Comparison of ENCODE assay signal across 10 mouse cellular contexts in the genomic region with DNA sequence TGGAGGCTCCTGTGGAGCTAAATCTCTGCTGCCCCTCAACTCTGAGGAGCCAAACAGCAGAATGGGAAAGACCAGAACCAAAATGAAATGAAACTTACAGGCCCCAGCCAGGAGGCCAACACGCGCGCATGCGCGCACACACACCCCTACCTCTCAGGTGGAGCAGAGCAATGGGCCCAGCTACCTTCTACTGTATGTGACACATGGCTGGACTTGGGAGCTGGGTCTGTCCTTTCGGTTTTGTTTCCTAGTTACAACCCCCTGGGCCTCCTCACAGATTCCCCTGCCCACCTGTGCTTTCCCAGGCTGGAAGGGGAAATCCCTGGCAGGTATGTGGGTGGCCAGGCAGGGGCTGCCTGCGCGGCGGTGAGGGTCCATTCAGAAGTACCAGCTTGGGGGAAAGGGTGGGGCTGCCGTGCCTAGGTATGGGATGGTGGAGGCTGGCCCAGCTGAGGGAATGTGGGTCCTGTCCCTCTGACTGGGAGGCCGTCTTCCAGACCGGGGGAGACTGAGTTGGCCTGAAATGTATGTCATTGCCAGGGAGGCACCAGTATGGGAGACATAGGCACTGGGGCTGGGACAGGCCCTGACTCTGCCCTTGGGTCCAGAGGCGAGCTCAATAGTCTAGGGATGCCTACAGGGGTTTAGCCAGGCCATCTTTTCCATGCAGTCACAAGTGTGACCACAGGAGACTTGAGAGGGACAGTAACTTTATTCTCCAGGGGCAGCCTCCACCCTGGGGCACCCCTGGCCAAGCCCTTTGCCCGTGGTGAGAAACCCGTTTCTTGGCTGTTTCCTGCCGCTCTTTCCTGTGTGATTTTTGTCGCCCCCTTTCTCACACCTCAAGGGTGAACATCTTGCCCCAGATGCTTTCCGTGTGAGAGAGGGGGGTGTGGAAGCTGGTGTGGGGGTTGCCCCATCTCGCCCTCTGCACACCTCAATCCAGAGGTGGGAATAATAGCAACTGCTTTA. TPM values are rescaled to one million over a fixed set of nuclear protein-coding genes. Genes with fewer than 3 reads are reported as not detected.
DNase-seq lines count a peak whose midpoint lies in the region; ATAC-seq lines count a peak whose summit lies in the region.
"Had no signal": no experiment of that assay in that cellular context is flagged by ENCODE, and none has a peak within 500 bp of the region (broad histone marks: within the 10 kb centered on the region; RNA-seq: fewer than 3 reads in every experiment).

No protein-coding gene starts in this region.

- 66% methylated on average over 19 of the region's 19 CpGs for WGBS in kidney, embryonic 15.5 days

- no peaks in the 10 kb centered on the region for H3K9me3 ChIP-seq in kidney, embryonic 15.5 days (replicated peaks)
- H3K9me3 ChIP-seq: hindbrain, embryonic 15.5 days; lung, embryonic 15.5 days had no signal

- DNase-seq in kidney, postnatal 14 days, result no peak
- DNase-seq in T-cell, adult 2 months (ENCODE audit: low spot score), result peak; percentile 60
- DNase-seq in naive thymus-derived CD4-positive, alpha-beta T cell, adult 2 months (ENCODE audit: low read depth), result peak; percentile 55
- DNase-seq in frontal cortex, postnatal 25 days (ENCODE audit: low spot score in 2 of 2), result no peak

- no peaks in the 10 kb centered on the region for H3K27me3 ChIP-seq in kidney, embryonic 15.5 days
- H3K27me3 ChIP-seq: hindbrain, embryonic 15.5 days; lung, embryonic 15.5 days had no signal

- H3K4me2 ChIP-seq in kidney, embryonic 15.5 days, result no peak overlapping the region
- H3K4me2 ChIP-seq: hindbrain, embryonic 15.5 days; lung, embryonic 15.5 days had no signal

- no peak overlapping the region for H3K9ac ChIP-seq in kidney, embryonic 15.5 days
- H3K9ac ChIP-seq: hindbrain, embryonic 15.5 days; lung, embryonic 15.5 days had no signal

- peak overlapping the region; percentile 47 for H3K27ac ChIP-seq in kidney, embryonic 15.5 days
- H3K27ac ChIP-seq: hindbrain, embryonic 15.5 days had no signal

- no peak for ATAC-seq in kidney, embryonic 15.5 days (replicated peaks; ENCODE audit: low FRiP score)
- peak; percentile 44 for ATAC-seq in CD4-positive, CD25-positive, alpha-beta regulatory T cell, adult 4 months
- no peak for ATAC-seq in frontal cortex, adult (ENCODE audit: low TSS enrichment)

- peaks cover 34% of the 10 kb centered on the region for H3K36me3 ChIP-seq in kidney, embryonic 15.5 days

- H3K4me3 ChIP-seq in kidney, embryonic 15.5 days (replicated peaks), result no peak overlapping the region
- H3K4me3 ChIP-seq: hindbrain, embryonic 15.5 days; lung, embryonic 15.5 days had no signal

- H3K4me1 ChIP-seq in kidney, embryonic 15.5 days, result peaks cover 63% of the 10 kb centered on the region

RNA-seq across cellular contexts. Expression of a gene that starts 5.7 kb away (rescaled TPM):
- polyA plus RNA-seq in kidney, embryonic 15.5 days (2015; fragmentation: Nextera tagmentation; extraction: Ambion mirVana), result 45.7 and 58.1 TPM in 2 replicates
- 10 to 100 TPM; 12.2 to 13.0 TPM for polyA plus RNA-seq in CD4-positive, CD25-positive, alpha-beta regulatory T cell, adult 4 months (2017; shearing (Covaris generic))

RNA-seq across cellular contexts. Expression of a gene that starts 26.5 kb away (rescaled TPM):
- 0.14 and 0.30 TPM in 2 replicates for polyA plus RNA-seq in kidney, embryonic 15.5 days (2015; fragmentation: Nextera tagmentation; extraction: Ambion mirVana)
- not detected for polyA plus RNA-seq in CD4-positive, CD25-positive, alpha-beta regulatory T cell, adult 4 months (2017; shearing (Covaris generic))
- polyA plus RNA-seq: frontal cortex, adult 2 months; lung, embryonic 15.5 days had no signal

RNA-seq across cellular contexts. Expression of a gene that starts 26.7 kb away (rescaled TPM):
- polyA plus RNA-seq in kidney, embryonic 15.5 days (2015; fragmentation: Nextera tagmentation; extraction: Ambion mirVana), result 12.4 and 12.5 TPM in 2 replicates
- 1 to 10 TPM; 8.4 to 8.8 TPM for polyA plus RNA-seq in CD4-positive, CD25-positive, alpha-beta regulatory T cell, adult 4 months (2017; shearing (Covaris generic))

RNA-seq across cellular contexts. Expression of a gene that starts 54.4 kb away (rescaled TPM):
- polyA plus RNA-seq in kidney, embryonic 15.5 days (2015; fragmentation: Nextera tagmentation; extraction: Ambion mirVana), result 196 and 208 TPM in 2 replicates
- 10 to 100 TPM; 32.9 to 39.6 TPM for polyA plus RNA-seq in CD4-positive, CD25-positive, alpha-beta regulatory T cell, adult 4 months (2017; shearing (Covaris generic))

Comparison
In these comparisons a context has a peak if more than half of its experiments do, and no peak if none do; other contexts are left out.
1. DNase-seq: peak in T-cell, adult 2 months (single experiment) and naive thymus-derived CD4-positive, alpha-beta T cell, adult 2 months (single experiment); none in kidney, postnatal 14 days (single experiment) and frontal cortex, postnatal 25 days (0 of 2).